Mouse (Mus musculus) cortical plate, adult 2 months (tissue): ENCODE results near the gene Actn3.

Experiments used
- CTCF ChIP-seq: fragments of 200-500 bp; IDR thresholded peaks from 2 replicates; pipeline ENCODE4 v1.5.1; 2011; ENCODE audit warnings: mild to moderate bottlenecking, control low read depth, low read length; ENCODE audit not compliant: insufficient read depth; ENCODE audit errors: extremely low read depth
- POLR2A ChIP-seq: fragments of 200-500 bp; IDR thresholded peaks from 2 replicates; pipeline ENCODE4 v1.6.1; 2011; ENCODE audit warnings: mild to moderate bottlenecking, low read length, control low read depth; ENCODE audit not compliant: insufficient read depth; ENCODE audit errors: extremely low read depth

DNA sequence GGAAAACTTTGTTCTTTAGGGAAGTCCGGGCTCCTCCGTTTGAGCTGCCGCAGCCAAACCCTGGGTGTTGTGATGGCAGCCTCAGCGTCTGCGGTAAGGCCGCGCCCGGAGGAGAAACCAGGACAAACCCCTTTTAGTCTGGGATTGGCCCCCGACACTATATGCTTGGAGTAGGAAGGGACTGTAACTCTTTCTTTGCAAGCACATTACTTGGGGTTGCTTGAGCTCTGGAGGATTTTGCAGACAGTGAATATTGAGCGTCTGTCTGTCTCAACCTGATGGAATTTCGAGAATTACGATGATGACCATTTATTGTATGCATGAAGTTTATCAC, 65.8 kb downstream of the Actn3 start:
- TF ChIP-seq CTCF (no peak), POLR2A (no peak)
